Mouse (Mus musculus) MEL (cell line): ENCODE results near the gene Trpm3. TPM values are rescaled to one million over a fixed set of nuclear protein-coding genes. Genes with fewer than 3 reads are reported as not detected.

Experiments
- DNase-seq: peaks from one replicate; pipeline ENCODE4 v3.0.0; 2011; ENCODE audit warnings: low read depth, low spot score
- H3K27ac ChIP-seq: 2 replicates; pipeline ENCODE4 v1.5.1; 2012; ENCODE audit warnings: low read depth, mild to moderate bottlenecking, control low read depth, low read length, moderate library complexity; ENCODE audit not compliant: control insufficient read depth
- H3K27me3 ChIP-seq, 2 experiments: fragments of 150-350 bp in 1 of 2; sonication (generic) in 1 of 2; 2 replicates each; pipeline ENCODE4 v1.6.1; 2012; ENCODE audit warnings: low read length in 2 of 2, mild to moderate bottlenecking in 2 of 2, improper control_type of control experiment in 1 of 2, moderate library complexity in 1 of 2; ENCODE audit not compliant: insufficient read depth in 2 of 2, control insufficient read depth in 1 of 2
- H3K36me3 ChIP-seq, 2 experiments: 2 replicates each; pipeline ENCODE4 v1.6.1; 2012 to 2014; ENCODE audit warnings: low read length in 2 of 2, improper control_type of control experiment in 1 of 2, inconsistent platforms in 1 of 2, mild to moderate bottlenecking in 1 of 2; ENCODE audit not compliant: insufficient read depth in 2 of 2, control insufficient read depth in 1 of 2
- H3K4me1 ChIP-seq, 2 experiments: fragments of 150-350 bp in 1 of 2; sonication (generic) in 1 of 2; 2 replicates each; pipeline ENCODE4 v1.6.1; 2012; ENCODE audit warnings: low read length in 2 of 2, improper control_type of control experiment in 1 of 2, mild to moderate bottlenecking in 1 of 2; ENCODE audit not compliant: insufficient read depth in 2 of 2, control insufficient read depth in 1 of 2
- H3K4me3 ChIP-seq, 2 experiments: fragments of 150-350 bp in 1 of 2; sonication (generic) in 1 of 2; 2 replicates each; pipeline ENCODE4 v1.5.1; 2012; ENCODE audit warnings: low read depth in 2 of 2, low read length in 2 of 2, mild to moderate bottlenecking in 2 of 2, moderate library complexity in 2 of 2, control low read depth in 1 of 2, improper control_type of control experiment in 1 of 2; ENCODE audit not compliant: control insufficient read depth in 1 of 2, insufficient read depth in 1 of 2
- H3K79me2 ChIP-seq: 2 replicates; pipeline ENCODE4 v1.6.1; 2012; ENCODE audit warnings: mild to moderate bottlenecking, low read length, moderate library complexity; ENCODE audit not compliant: control insufficient read depth, poor library complexity, insufficient read depth
- H3K9ac ChIP-seq: 2 replicates; pipeline ENCODE4 v1.6.1; 2012; ENCODE audit warnings: low read depth, mild to moderate bottlenecking, control low read depth, low read length, moderate library complexity; ENCODE audit not compliant: control insufficient read depth, poor library complexity, severe bottlenecking
- H3K9me3 ChIP-seq: fragments of 150-350 bp; sonication (generic); replicated peaks from 2 replicates; pipeline ENCODE4 v1.6.1; 2012; ENCODE audit warnings: mild to moderate bottlenecking, low read length, improper control_type of control experiment, moderate library complexity; ENCODE audit not compliant: insufficient read depth
- E2F4 ChIP-seq: IDR thresholded peaks from 2 replicates; pipeline ENCODE4 v1.6.1; 2011; ENCODE audit warnings: low read depth, low read length, improper control_type of control experiment, borderline replicate concordance
- ELF1 ChIP-seq: IDR thresholded peaks from 2 replicates; pipeline ENCODE4 v1.6.1; 2014; ENCODE audit warnings: low read depth, mild to moderate bottlenecking, inconsistent platforms, low read length, improper control_type of control experiment, moderate library complexity
- GATA1 ChIP-seq: IDR thresholded peaks from 2 replicates; pipeline ENCODE4 v1.6.1; 2011; ENCODE audit warnings: low read depth, low read length, improper control_type of control experiment
- HCFC1 ChIP-seq: IDR thresholded peaks from 2 replicates; pipeline ENCODE4 v1.6.1; 2012; ENCODE audit warnings: low read depth, mild to moderate bottlenecking, inconsistent platforms, low read length, improper control_type of control experiment, moderate library complexity
- JUND ChIP-seq: IDR thresholded peaks from 2 replicates; pipeline ENCODE4 v1.6.1; 2011; ENCODE audit warnings: low read depth, mild to moderate bottlenecking, improper control_type of control experiment, low read length
- KAT2A ChIP-seq: conservative IDR thresholded peaks from 2 replicates; pipeline ENCODE4 v1.6.1; 2012; ENCODE audit warnings: low read depth, low read length, improper control_type of control experiment, inconsistent platforms
- MAFK ChIP-seq: IDR thresholded peaks from 2 replicates; pipeline ENCODE4 v1.6.1; 2011; ENCODE audit warnings: low read depth, mild to moderate bottlenecking, low read length, improper control_type of control experiment, borderline replicate concordance
- MAX ChIP-seq: IDR thresholded peaks from 2 replicates; pipeline ENCODE4 v1.6.1; 2011; ENCODE audit warnings: low read length, improper control_type of control experiment
- MYC ChIP-seq: IDR thresholded peaks from 2 replicates; pipeline ENCODE4 v1.6.1; 2011; ENCODE audit warnings: low read depth, mild to moderate bottlenecking, low read length, improper control_type of control experiment, moderate library complexity
- NELFE ChIP-seq: IDR thresholded peaks from 2 replicates; pipeline ENCODE4 v1.6.1; 2011; ENCODE audit warnings: low read depth, low read length, improper control_type of control experiment
- NRF1 ChIP-seq: IDR thresholded peaks from 2 replicates; pipeline ENCODE4 v1.6.1; 2014; ENCODE audit warnings: low read depth, mild to moderate bottlenecking, inconsistent platforms, low read length, improper control_type of control experiment, moderate library complexity; ENCODE audit not compliant: poor library complexity, insufficient read depth, severe bottlenecking
- SMC3 ChIP-seq: IDR thresholded peaks from 2 replicates; pipeline ENCODE4 v1.6.1; 2011; ENCODE audit warnings: low read depth, low read length, improper control_type of control experiment
- USF2 ChIP-seq, 2 experiments: IDR thresholded peaks; 2 replicates each; pipeline ENCODE4 v1.6.1; 2011 to 2012; ENCODE audit warnings: improper control_type of control experiment in 2 of 2, low read length in 2 of 2, borderline replicate concordance in 1 of 2, inconsistent platforms in 1 of 2, low read depth in 1 of 2, mild to moderate bottlenecking in 1 of 2; ENCODE audit not compliant: insufficient read depth in 1 of 2
- ZNF384 ChIP-seq: IDR thresholded peaks from 2 replicates; pipeline ENCODE4 v1.6.1; 2012; ENCODE audit warnings: low read depth, mild to moderate bottlenecking, inconsistent platforms, low read length, improper control_type of control experiment
- polyA plus RNA-seq, 2 experiments: library from polyadenylated mRNA; stranded (reverse) in 1 of 2; unstranded in 1 of 2; fragments of >175 nt in 1 of 2; fragments of >200 nt in 1 of 2; gene quantifications; 2 replicates each; pipeline versions ENCODE4 v1.2.1 to v1.2.4; 2012; ENCODE audit warnings: low replicate concordance in 2 of 2, low read depth in 1 of 2; ENCODE audit not compliant: insufficient read length in 2 of 2, insufficient read depth in 1 of 2, missing spikeins in 1 of 2
- total RNA-seq: library from RNA; depleted of rRNA; stranded (reverse); fragments of 300-350 nt; gene quantifications from 2 replicates; pipeline ENCODE4 v1.2.3, GENCODE M21; 2012

Gene Trpm3
- total and polyA plus RNA-seq, 3 experiments = not detected

DNA sequence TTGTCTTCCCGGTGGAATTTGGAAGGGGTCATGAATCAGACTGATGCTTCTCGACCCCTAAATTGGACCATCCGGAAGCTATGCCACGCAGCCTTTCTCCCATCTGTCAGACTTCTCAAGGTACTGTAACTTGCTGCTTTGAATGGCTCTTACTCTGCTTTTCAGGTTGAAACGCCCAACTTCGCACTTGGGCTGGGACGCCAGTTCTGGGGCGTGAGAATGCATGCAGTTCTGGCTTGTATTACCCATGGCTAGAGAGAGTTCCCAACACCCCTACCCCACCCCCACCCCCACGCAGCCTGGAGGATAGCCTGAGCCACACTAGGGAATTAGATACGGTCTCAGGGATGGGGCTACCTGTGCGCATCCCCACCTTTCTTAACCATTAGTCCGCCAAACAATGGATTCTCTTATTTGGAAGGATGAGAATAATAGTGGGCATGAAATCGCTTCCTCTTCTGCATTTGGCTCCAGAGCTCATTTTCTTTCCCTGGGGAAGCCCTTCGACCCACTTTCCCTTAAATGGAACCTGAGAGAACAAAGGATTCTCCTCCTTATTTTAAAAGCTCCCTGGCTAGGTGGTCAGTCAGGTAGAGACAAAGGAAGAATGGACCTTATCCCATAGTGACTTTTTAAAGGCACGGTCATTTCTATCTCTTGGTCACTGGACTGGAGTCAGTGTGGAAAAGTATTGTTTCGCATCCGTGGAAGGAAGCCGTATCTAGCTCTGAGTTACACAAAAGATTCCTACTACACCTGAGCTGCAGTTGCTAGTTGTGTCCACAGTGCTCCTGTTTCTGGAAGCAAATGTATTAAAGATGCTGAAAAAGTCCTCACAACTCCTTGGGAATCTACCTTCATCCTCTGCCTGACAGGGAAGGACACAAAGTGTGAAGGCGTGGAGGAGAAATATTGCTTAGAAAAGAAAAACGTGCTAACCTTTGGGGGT lies 309.8 kb downstream of the Trpm3 start:
- Histone ChIP-seq H3K4me1 (no peaks in the 10 kb centered on the region), H3K79me2 (no peaks in the 10 kb centered on the region), H3K27me3 (no peaks in the 10 kb centered on the region), H3K27ac (no peak overlapping the region), H3K9me3 (no peaks in the 10 kb centered on the region), H3K9ac (no peak overlapping the region), H3K36me3 (no peaks in the 10 kb centered on the region), H3K4me3 (no peak overlapping the region)
- no peak for TF ChIP-seq E2F4
- no peak for TF ChIP-seq SMC3
- TF ChIP-seq GATA1 = no peak
- TF ChIP-seq JUND = no peak
- no peak for TF ChIP-seq KAT2A
- no peak for TF ChIP-seq ZNF384
- TF ChIP-seq MYC = no peak
- TF ChIP-seq ELF1 = no peak
- no peak for DNase-seq

GRCm38 (mm10) chr19:22451290-22451689 lies 312.4 kb downstream of the Trpm3 start:
- Histone ChIP-seq H3K9me3 (no peaks in the 10 kb centered on the region), H3K27me3 (no peaks in the 10 kb centered on the region), H3K4me1 (no peaks in the 10 kb centered on the region), H3K4me3 (no peak overlapping the region), H3K9ac (no peak overlapping the region), H3K36me3 (no peaks in the 10 kb centered on the region), H3K27ac (no peak overlapping the region), H3K79me2 (no peaks in the 10 kb centered on the region)
- TF ChIP-seq MAX (no peak), MAFK (no peak), NRF1 (no peak), NELFE (no peak)
- no peak for DNase-seq

GRCm38 (mm10) chr19:22456935-22457334 lies 318.1 kb downstream of the Trpm3 start:
- no peaks in the 10 kb centered on the region for H3K9me3 ChIP-seq
- no peak for DNase-seq
- TF ChIP-seq USF2 (IDR thresholded peaks at IDR 0.05; ENCODE audit: borderline replicate concordance in 1 of 2, insufficient read depth in 1 of 2, low read depth in 1 of 2, low read length in 2 of 2) (no peak), MAFK (no peak), GATA1 (no peak), NRF1 (no peak), HCFC1 (no peak)
- H3K4me3 ChIP-seq = no peak overlapping the region
- H3K27me3 ChIP-seq = no peaks in the 10 kb centered on the region
- H3K4me1 ChIP-seq = no peaks in the 10 kb centered on the region
- no peak overlapping the region for H3K27ac ChIP-seq
- no peak overlapping the region for H3K9ac ChIP-seq
- H3K36me3 ChIP-seq = no peaks in the 10 kb centered on the region
- H3K79me2 ChIP-seq = no peaks in the 10 kb centered on the region
